8 mouse cellular contexts compared by ENCODE assay signal in genomic region chr7:59228045-59228865, GRCm38 (mm10). TPM values are rescaled to one million over a fixed set of nuclear protein-coding genes. Genes with fewer than 3 reads are reported as not detected.
A peak's percentile ranks its signal among the peaks of the same experiment; 100 is the strongest.
DNase-seq lines count a peak whose midpoint lies in the region; ATAC-seq lines count a peak whose summit lies in the region.

TSS of gene Ube3a (plus strand) at chr7:59228750.

- H3K4me3 ChIP-seq in lung, embryonic 16.5 days (ENCODE audit: low read length): peak within 1 kb of the TSS; percentile 99

- H3K9me3 ChIP-seq in lung, embryonic 16.5 days (ENCODE audit: control insufficient read depth, low read length): no peaks in the 10 kb centered on the region

- H3K4me1 ChIP-seq in lung, embryonic 16.5 days (replicated peaks; ENCODE audit: control insufficient read depth, insufficient read depth, low read length): peaks cover 12% of the 10 kb centered on the region

- under 1% methylated on average over 47 of the region's 50 CpGs for WGBS in lung, embryonic 16.5 days

- ATAC-seq in hematopoietic stem cell, adult 5-6 weeks (replicated peaks in 1 of 2; ENCODE audit: insufficient read depth in 1 of 2, low FRiP score in 2 of 2, low TSS enrichment in 1 of 2, low read depth in 1 of 2, poor library complexity in 2 of 2, severe bottlenecking in 2 of 2): peak; percentile 92 to 94
- peak; percentile 99 for ATAC-seq in lung, embryonic 16.5 days (ENCODE audit: low read depth)

- peak within 1 kb of the TSS; percentile 99 for H3K9ac ChIP-seq in lung, embryonic 16.5 days (ENCODE audit: low read length)

- no peaks in the 10 kb centered on the region for H3K27me3 ChIP-seq in lung, embryonic 16.5 days (ENCODE audit: control insufficient read depth, insufficient read depth, low read depth, low read length)

- peak within 1 kb of the TSS; percentile 99 for H3K27ac ChIP-seq in lung, embryonic 16.5 days (ENCODE audit: low read length)

- H3K36me3 ChIP-seq in lung, embryonic 16.5 days (ENCODE audit: control insufficient read depth, insufficient read depth, low read length): no peaks in the 10 kb centered on the region

- peak; percentile 77 for DNase-seq in MEL-GATA-1-ER (ENCODE audit: extremely low read depth, low read depth)
- peak; percentile 97 for DNase-seq in cerebellum, adult 8-10 months
- peak; percentile 95 for DNase-seq in forelimb bud, embryonic 11.5 days (ENCODE audit: low read depth, low spot score)
- DNase-seq in layer of hippocampus, adult 9-10 months (ENCODE audit: low spot score): peak; percentile 87
- DNase-seq in ovary, postnatal 10 days (ENCODE audit: low spot score): peak; percentile 91
- DNase-seq in thymus, postnatal 14 days: peak; percentile 98

- H3K4me2 ChIP-seq in lung, embryonic 16.5 days (ENCODE audit: low read depth, low read length): peak within 1 kb of the TSS; percentile 67

RNA-seq across cellular contexts. Expression of gene Ube3a, which starts in this region (rescaled TPM):
- 112 and 115 TPM in 2 replicates for total RNA-seq in hematopoietic stem cell, adult 5-6 weeks (2017)
- 95.2 and 108 TPM in 2 replicates for polyA plus RNA-seq in lung, embryonic 16.5 days (2015; fragmentation: Nextera tagmentation; extraction: Ambion mirVana)

Comparison
In these comparisons a context has a peak if more than half of its experiments do, and no peak if none do; other contexts are left out.
1. Peak in every context shown above with its lines: DNase-seq, ATAC-seq, H3K4me3 ChIP-seq and H3K27ac ChIP-seq.